Mouse (Mus musculus): ENCODE results near the gene Capn12. TPM values are rescaled to one million over a fixed set of nuclear protein-coding genes. Genes with fewer than 3 reads are reported as not detected.

Capn12 gene
- polyA plus RNA-seq, 1 experiment from 2014 or later = 0.06 TPM

- no peaks in the 10 kb centered on the region for H3K27me3 ChIP-seq
- ChIA-PET CTCF (no interaction called here), POLR2A (no interaction called here)
- no peak for ATAC-seq
- DNase-seq (ENCODE audit: low read depth, low spot score) = no peak
- no peak for TF ChIP-seq CTCF (IDR thresholded peaks at IDR 0.05)
- in situ Hi-C loops (cut with MboI; ENCODE audit: low pct_unique_long_range_greater_than_20kb) = loop anchor here (10.0 kb wide), 1 partner anchor 140 kb away; no protein-coding TSS in a partner anchor
Observed at GRCm38 (mm10) chr7:28894942-28895341, 13.7 kb downstream of the Capn12 start.

- no peak for TF ChIP-seq CTCF (IDR thresholded peaks at IDR 0.05)
- POLR2A ChIA-PET = no interaction called here
- DNase-seq (ENCODE audit: low read depth, low spot score) (no peak), ATAC-seq (no peak)
- no peaks in the 10 kb centered on the region for H3K27me3 ChIP-seq
- CTCF ChIA-PET = no interaction called here
- in situ Hi-C loops (cut with MboI; ENCODE audit: low pct_unique_long_range_greater_than_20kb) = loop anchor here (10.0 kb wide), 1 partner anchor 137 kb away; no protein-coding TSS in a partner anchor
Observed at GRCm38 (mm10) chr7:28897661-28898060, 16.4 kb downstream of the Capn12 start.

- in situ Hi-C loops (cut with MboI; ENCODE audit: low pct_unique_long_range_greater_than_20kb) = loop anchor here (10.0 kb wide), 1 partner anchor 135 kb away; no protein-coding TSS in a partner anchor
- no peak for DNase-seq (ENCODE audit: low read depth, low spot score)
- no peaks in the 10 kb centered on the region for H3K27me3 ChIP-seq
- ATAC-seq = no peak
- ChIA-PET CTCF (interaction anchor here (1.0 to 1.8 kb wide), 7 partner anchors 8 to 135 kb away, joined by 3 to 6 read pairs (median 3); partner anchors contain the start of gene Capn12), POLR2A (interaction anchor here (0.7 to 1.2 kb wide), 2 partner anchors 18 to 96 kb away, joined by 3 read pairs; no protein-coding TSS in a partner anchor)
- TF ChIP-seq CTCF (IDR thresholded peaks at IDR 0.05) = no peak
Observed at GRCm38 (mm10) chr7:28899972-28900371, 18.8 kb downstream of the Capn12 start.

- TF ChIP-seq CTCF (IDR thresholded peaks at IDR 0.05) = no peak
- H3K27me3 ChIP-seq = no peaks in the 10 kb centered on the region
- ChIA-PET CTCF (interaction anchor here (0.6 kb wide), 1 partner anchor 15 kb away, joined by 3 read pairs; no protein-coding TSS in a partner anchor), POLR2A (interaction anchor here (0.8 kb wide), 1 partner anchor 51 kb away, joined by 6 read pairs; no protein-coding TSS in a partner anchor)
- DNase-seq (ENCODE audit: low read depth, low spot score) = no peak
- in situ Hi-C loops (cut with MboI; ENCODE audit: low pct_unique_long_range_greater_than_20kb) = no loop called here
- ATAC-seq = no peak
Observed at GRCm38 (mm10) chr7:28901311-28902125, 20.3 kb downstream of the Capn12 start.

- TF ChIP-seq CTCF (IDR thresholded peaks at IDR 0.05) = no peak
- CTCF ChIA-PET = interaction anchor here (0.6 kb wide), 1 partner anchor 15 kb away, joined by 3 read pairs; no protein-coding TSS in a partner anchor
- DNase-seq (ENCODE audit: low read depth, low spot score) (no peak), ATAC-seq (no peak)
- H3K27me3 ChIP-seq = no peaks in the 10 kb centered on the region
- POLR2A ChIA-PET = interaction anchor here (1.1 kb wide), 1 partner anchor 17 kb away, joined by 3 read pairs; no protein-coding TSS in a partner anchor
- in situ Hi-C loops (cut with MboI; ENCODE audit: low pct_unique_long_range_greater_than_20kb) = no loop called here
Observed at GRCm38 (mm10) chr7:28902180-28902579, 21.0 kb downstream of the Capn12 start.

GRCm38 (mm10) chr7:28902809-28903208, 21.6 kb downstream of the Capn12 start:
- ATAC-seq (no peak), DNase-seq (ENCODE audit: low read depth, low spot score) (no peak)
- H3K27me3 ChIP-seq = no peaks in the 10 kb centered on the region
- no peak for TF ChIP-seq CTCF (IDR thresholded peaks at IDR 0.05)
- POLR2A ChIA-PET = interaction anchor here (0.9 to 1.1 kb wide), 2 partner anchors 16 to 59 kb away, joined by 3 read pairs; partner anchors contain the start of gene Actn4
- in situ Hi-C loops (cut with MboI; ENCODE audit: low pct_unique_long_range_greater_than_20kb) = no loop called here
- CTCF ChIA-PET = interaction anchor here (0.9 kb wide), 1 partner anchor 9 kb away, joined by 3 read pairs; no protein-coding TSS in a partner anchor

GRCm38 (mm10) chr7:28903778-28904177, 22.6 kb downstream of the Capn12 start:
- ChIA-PET CTCF (interaction anchor here (0.9 kb wide), 1 partner anchor 10 kb away, joined by 3 read pairs; no protein-coding TSS in a partner anchor), POLR2A (interaction anchor here (0.9 kb wide), 1 partner anchor 58 kb away, joined by 3 read pairs; the partner anchor contains the start of gene Actn4)
- DNase-seq (ENCODE audit: low read depth, low spot score) = no peak
- no peak for TF ChIP-seq CTCF (IDR thresholded peaks at IDR 0.05)
- no peaks in the 10 kb centered on the region for H3K27me3 ChIP-seq
- no peak for ATAC-seq
- in situ Hi-C loops (cut with MboI; ENCODE audit: low pct_unique_long_range_greater_than_20kb) = no loop called here

GRCm38 (mm10) chr7:28907195-28907594, 26.0 kb downstream of the Capn12 start:
- no peaks in the 10 kb centered on the region for H3K27me3 ChIP-seq
- ATAC-seq (no peak), DNase-seq (ENCODE audit: low read depth, low spot score) (no peak)
- in situ Hi-C loops (cut with MboI; ENCODE audit: low pct_unique_long_range_greater_than_20kb) = no loop called here
- ChIA-PET CTCF (no interaction called here), POLR2A (interaction anchor here (2.1 kb wide), 1 partner anchor 11 kb away, joined by 5 read pairs; no protein-coding TSS in a partner anchor)
- no peak for TF ChIP-seq CTCF (IDR thresholded peaks at IDR 0.05)

GRCm38 (mm10) chr7:28911632-28912031, 30.4 kb downstream of the Capn12 start:
- DNase-seq (ENCODE audit: low read depth, low spot score) = no peak
- CTCF ChIA-PET = no interaction called here

GRCm38 (mm10) chr7:28913171-28913570, 31.9 kb downstream of the Capn12 start:
- no peak for ATAC-seq
- TF ChIP-seq CTCF (IDR thresholded peaks at IDR 0.05) = no peak
- no peaks in the 10 kb centered on the region for H3K27me3 ChIP-seq
- no peak for DNase-seq (ENCODE audit: low read depth, low spot score)
- ChIA-PET CTCF (interaction anchor here (0.7 kb wide), 1 partner anchor 35 kb away, joined by 3 read pairs; no protein-coding TSS in a partner anchor), POLR2A (no interaction called here)
- in situ Hi-C loops (cut with MboI; ENCODE audit: low pct_unique_long_range_greater_than_20kb) = loop anchor here (10.0 kb wide), 1 partner anchor 52 kb away; the partner anchor contains the start of gene Actn4

More at GRCm38 (mm10) chr7:28911632-28912031, 30.4 kb downstream of the Capn12 start:
- POLR2A ChIA-PET = no interaction called here
- no peak for TF ChIP-seq CTCF (IDR thresholded peaks at IDR 0.05)
- no peaks in the 10 kb centered on the region for H3K27me3 ChIP-seq
- ATAC-seq = no peak
- in situ Hi-C loops (cut with MboI; ENCODE audit: low pct_unique_long_range_greater_than_20kb) = loop anchor here (10.0 kb wide), 1 partner anchor 53 kb away; the partner anchor contains the start of gene Actn4

Data from Patski (cell line).